8 mouse cellular contexts compared by ENCODE assay signal in the genomic region with DNA sequence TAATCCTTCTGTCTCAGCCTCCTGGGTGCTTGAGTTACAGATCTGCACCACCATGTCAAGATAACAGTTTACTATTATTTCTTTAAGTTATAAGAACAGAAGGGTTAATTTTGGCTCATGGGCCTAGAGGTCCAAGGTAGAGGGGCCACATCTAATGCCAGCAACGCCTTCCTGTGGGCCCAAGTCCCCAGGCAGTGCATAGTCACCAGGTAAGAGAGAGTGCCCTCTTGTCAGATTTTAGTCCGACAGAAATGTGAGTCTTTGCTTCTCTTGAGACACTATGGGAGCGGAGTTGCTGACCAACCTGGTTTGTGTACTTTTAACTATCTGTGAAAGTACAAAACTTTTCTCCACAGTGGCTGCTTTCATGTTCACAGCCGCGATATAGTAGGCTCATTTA. TPM values are rescaled to one million over a fixed set of nuclear protein-coding genes. Genes with fewer than 3 reads are reported as not detected.
DNase-seq lines count a peak whose midpoint lies in the region; ATAC-seq and TF ChIP-seq lines count a peak whose summit lies in the region.

No protein-coding gene starts in this region.

- WGBS in heart, embryonic 12.5 days = 34% methylated on average over 5 of the region's 5 CpGs
- WGBS in heart, embryonic 16.5 days = 31% methylated on average over 5 of the region's 5 CpGs
- WGBS in liver, embryonic 15.5 days (ENCODE audit: insufficient replicate concordance) = 33% methylated on average over 5 of the region's 5 CpGs

- peak overlapping the region; percentile 91 for H3K4me2 ChIP-seq in heart, embryonic 12.5 days
- H3K4me2 ChIP-seq in heart, embryonic 16.5 days (ENCODE audit: low read depth, low read length) = peak overlapping the region; percentile 73
- peak overlapping the region; percentile 71 for H3K4me2 ChIP-seq in liver, embryonic 15.5 days

- H3K9me3 ChIP-seq in heart, embryonic 12.5 days (replicated peaks) = 0 out of 2 replicates have a peak, but pooled peaks cover 4% of the 10 kb centered on the region
- no peaks in the 10 kb centered on the region for H3K9me3 ChIP-seq in MEL (replicated peaks; ENCODE audit: insufficient read depth, low read length)
- no peaks in the 10 kb centered on the region; the same call in 1 of the 2 replicates for H3K9me3 ChIP-seq in heart, embryonic 16.5 days (replicated peaks; ENCODE audit: control insufficient read depth, low read length)
- no peaks in the 10 kb centered on the region for H3K9me3 ChIP-seq in liver, embryonic 15.5 days (replicated peaks)

- no peak for TF ChIP-seq EP300 in MEL (IDR thresholded peaks at IDR 0.05; ENCODE audit: low read depth in 1 of 2, low read length in 2 of 2)

- no peaks in the 10 kb centered on the region for H3K36me3 ChIP-seq in heart, embryonic 12.5 days
- H3K36me3 ChIP-seq in MEL (ENCODE audit: control insufficient read depth in 1 of 2, insufficient read depth in 2 of 2, low read length in 2 of 2) = peaks cover 0 to 24% of the 10 kb centered on the region in 2 experiments; a peak in 2 of 4 replicates
- no peaks in the 10 kb centered on the region for H3K36me3 ChIP-seq in heart, embryonic 16.5 days (ENCODE audit: control insufficient read depth, insufficient read depth)
- peaks cover 13% of the 10 kb centered on the region for H3K36me3 ChIP-seq in liver, embryonic 15.5 days (replicated peaks)

- intact Hi-C loops in heart, postnatal 36 days (cut with DNase I) = loop anchor here (10.0 kb wide), 1 partner anchor 1320 kb away; no protein-coding TSS in a partner anchor

- no peaks in the 10 kb centered on the region; the same call in 1 of the 2 replicates for H3K79me2 ChIP-seq in MEL (ENCODE audit: control insufficient read depth, insufficient read depth, low read length, poor library complexity)

- H3K4me3 ChIP-seq in heart, embryonic 12.5 days = peak overlapping the region; percentile 77
- peak overlapping the region; percentile 38 to 61; a peak in 3 of 4 replicates for H3K4me3 ChIP-seq in MEL (ENCODE audit: control insufficient read depth in 1 of 2, insufficient read depth in 1 of 2, low read depth in 2 of 2, low read length in 2 of 2)
- peak overlapping the region; percentile 75 for H3K4me3 ChIP-seq in heart, embryonic 16.5 days (ENCODE audit: low read length)
- peak overlapping the region; percentile 98 for H3K4me3 ChIP-seq in liver, embryonic 15.5 days (replicated peaks)

- H3K27ac ChIP-seq in heart, embryonic 12.5 days (ENCODE audit: poor library complexity, severe bottlenecking) = peak overlapping the region; percentile 26; the same call in 1 of the 2 replicates
- no peak overlapping the region for H3K27ac ChIP-seq in MEL (ENCODE audit: control insufficient read depth, low read depth, low read length)
- peak overlapping the region; percentile 7; the same call in 1 of the 2 replicates for H3K27ac ChIP-seq in heart, embryonic 16.5 days (ENCODE audit: low read length)
- peak overlapping the region; percentile 68 for H3K27ac ChIP-seq in liver, embryonic 15.5 days (replicated peaks)

- H3K9ac ChIP-seq in heart, embryonic 12.5 days = 0 out of 2 replicates have a peak overlapping the region, but pooled peaks have one; percentile 20
- no peak overlapping the region for H3K9ac ChIP-seq in MEL (ENCODE audit: control insufficient read depth, low read depth, low read length, poor library complexity, severe bottlenecking)
- no peak overlapping the region for H3K9ac ChIP-seq in heart, embryonic 16.5 days (ENCODE audit: low read length)
- H3K9ac ChIP-seq in liver, embryonic 15.5 days = peak overlapping the region; percentile 20; the same call in 1 of the 2 replicates

- H3K4me1 ChIP-seq in heart, embryonic 12.5 days (replicated peaks) = peaks cover 38% of the 10 kb centered on the region
- H3K4me1 ChIP-seq in MEL (ENCODE audit: control insufficient read depth in 1 of 2, insufficient read depth in 2 of 2, low read length in 2 of 2) = peaks cover 10 to 30% of the 10 kb centered on the region in 2 experiments
- peaks cover 11% of the 10 kb centered on the region for H3K4me1 ChIP-seq in heart, embryonic 16.5 days (ENCODE audit: control insufficient read depth, insufficient read depth, low read length)
- peaks cover 39% of the 10 kb centered on the region for H3K4me1 ChIP-seq in liver, embryonic 15.5 days (replicated peaks)

- TF ChIP-seq RAD21 in MEL (IDR thresholded peaks at IDR 0.05; ENCODE audit: low read depth, low read length) = no peak

- no peak for ATAC-seq in heart, embryonic 12.5 days (ENCODE audit: insufficient number of reproducible peaks, low FRiP score)
- ATAC-seq in heart, embryonic 16.5 days (replicated peaks; ENCODE audit: extremely low read depth, insufficient read depth, low FRiP score) = no peak
- no peak for ATAC-seq in liver, embryonic 15.5 days (ENCODE audit: insufficient read depth)

- no peak for TF ChIP-seq POLR2A in MEL (IDR thresholded peaks at IDR 0.05; ENCODE audit: control insufficient read depth in 1 of 2, insufficient read depth in 1 of 2, low read depth in 1 of 2, low read length in 2 of 2, poor library complexity in 1 of 2)

- H3K27me3 ChIP-seq in heart, embryonic 12.5 days (replicated peaks) = no peaks in the 10 kb centered on the region
- H3K27me3 ChIP-seq in MEL (ENCODE audit: control insufficient read depth in 1 of 2, insufficient read depth in 2 of 2, low read length in 2 of 2) = no peaks in the 10 kb centered on the region
- H3K27me3 ChIP-seq in heart, embryonic 16.5 days (ENCODE audit: control insufficient read depth, insufficient read depth, low read length) = no peaks in the 10 kb centered on the region
- peaks cover 19% of the 10 kb centered on the region for H3K27me3 ChIP-seq in liver, embryonic 15.5 days

- no peak for TF ChIP-seq CTCF in MEL (IDR thresholded peaks at IDR 0.05 in 2 of 3, conservative IDR thresholded peaks at IDR 0.05 in 1 of 3; ENCODE audit: control insufficient read depth in 1 of 3, insufficient read depth in 1 of 3, low read depth in 2 of 3, low read length in 3 of 3, poor library complexity in 1 of 3, severe bottlenecking in 1 of 3)

- DNase-seq in heart, postnatal 36 days = no peak
- no peak for DNase-seq in MEL (ENCODE audit: low read depth, low spot score)
- no peak for DNase-seq in adrenal gland, adult 2 months
- no peak for DNase-seq in right cerebral cortex, postnatal 14 days
- no peak for DNase-seq in yolk sac, embryonic 10.5 days (ENCODE audit: low spot score)

TF ChIP-seq in MEL, 35 proteins besides CTCF, POLR2A, EP300 and RAD21:
- TF ChIP-seq JUND (IDR thresholded peaks at IDR 0.05; ENCODE audit: low read depth, low read length) (no peak), SIN3A (IDR thresholded peaks at IDR 0.05; ENCODE audit: low read length) (0 out of 2 replicates have a peak, but pooled peaks have one; percentile 6)
TF ChIP-seq in MEL: peak in this region for 1.

RNA-seq across cellular contexts. Expression of gene Fam210b, which starts 0.7 kb away (rescaled TPM):
- 24.3 and 24.5 TPM in 2 replicates for polyA plus RNA-seq in heart, embryonic 12.5 days (2016; fragmentation: Nextera tagmentation; extraction: Ambion mirVana)
- 1 to 10 TPM; 6.8 to 7.1 TPM for total RNA-seq in heart, postnatal 36 days (2021)
- total RNA-seq in MEL (2012; rRNA removed) = 2.7 and 3.5 TPM in 2 replicates
- 10 to 100 TPM in 1 of 2 experiments, not detected in 1; 11.4 TPM for polyA plus RNA-seq in MEL (2012; ENCODE audit: insufficient read depth in 1 of 2, insufficient read length in 2 of 2, low read depth in 1 of 2, low replicate concordance in 2 of 2, missing spikeins in 1 of 2)
- 13.3 and 15.0 TPM in 2 replicates for polyA plus RNA-seq in heart, embryonic 16.5 days (2015; fragmentation: Nextera tagmentation; extraction: Ambion mirVana)
- 136 and 142 TPM in 2 replicates for polyA plus RNA-seq in liver, embryonic 15.5 days (2015; fragmentation: Nextera tagmentation; extraction: Ambion mirVana)
- total RNA-seq in adrenal gland, adult 2 months (2021) = 10 to 100 TPM; 28.2 to 32.2 TPM
- polyA plus RNA-seq in adrenal gland, adult 2 months (2012; rRNA removed) = 47.1 and 48.5 TPM in 2 replicates

RNA-seq across cellular contexts. Expression of gene Aurka, which starts 25.7 kb away (rescaled TPM):
- polyA plus RNA-seq in heart, embryonic 12.5 days (2016; fragmentation: Nextera tagmentation; extraction: Ambion mirVana) = 102 and 106 TPM in 2 replicates
- total RNA-seq in heart, postnatal 36 days (2021) = 1 to 10 TPM in 1 of 2 experiments, under 1 TPM in 1; 0.95 to 1.1 TPM
- 110 and 127 TPM in 2 replicates for total RNA-seq in MEL (2012; rRNA removed)
- 100 to 1,000 TPM; 150 to 236 TPM for polyA plus RNA-seq in MEL (2012; ENCODE audit: insufficient read depth in 1 of 2, insufficient read length in 2 of 2, low read depth in 1 of 2, low replicate concordance in 2 of 2, missing spikeins in 1 of 2)
- polyA plus RNA-seq in heart, embryonic 16.5 days (2015; fragmentation: Nextera tagmentation; extraction: Ambion mirVana) = 88.1 and 92.4 TPM in 2 replicates
- 129 and 132 TPM in 2 replicates for polyA plus RNA-seq in liver, embryonic 15.5 days (2015; fragmentation: Nextera tagmentation; extraction: Ambion mirVana)
- 1 to 10 TPM; 1.8 to 2.7 TPM for total RNA-seq in adrenal gland, adult 2 months (2021)
- 1.3 and 2.0 TPM in 2 replicates for polyA plus RNA-seq in adrenal gland, adult 2 months (2012; rRNA removed)

RNA-seq across cellular contexts. Expression of gene Cstf1, which starts 25.8 kb away (rescaled TPM):
- polyA plus RNA-seq in heart, embryonic 12.5 days (2016; fragmentation: Nextera tagmentation; extraction: Ambion mirVana) = 34.6 and 35.2 TPM in 2 replicates
- total RNA-seq in heart, postnatal 36 days (2021) = 10 to 100 TPM; 18.2 to 19.6 TPM
- 63.3 and 77.4 TPM in 2 replicates for total RNA-seq in MEL (2012; rRNA removed)
- polyA plus RNA-seq in MEL (2012; ENCODE audit: insufficient read depth in 1 of 2, insufficient read length in 2 of 2, low read depth in 1 of 2, low replicate concordance in 2 of 2, missing spikeins in 1 of 2) = 100 to 1,000 TPM in 1 of 2 experiments, 10 to 100 TPM in 1; 66.9 to 105 TPM
- 24.5 and 32.2 TPM in 2 replicates for polyA plus RNA-seq in heart, embryonic 16.5 days (2015; fragmentation: Nextera tagmentation; extraction: Ambion mirVana)
- 20.7 and 20.8 TPM in 2 replicates for polyA plus RNA-seq in liver, embryonic 15.5 days (2015; fragmentation: Nextera tagmentation; extraction: Ambion mirVana)
- 10 to 100 TPM; 30.1 to 33.4 TPM for total RNA-seq in adrenal gland, adult 2 months (2021)
- 30.7 and 31.5 TPM in 2 replicates for polyA plus RNA-seq in adrenal gland, adult 2 months (2012; rRNA removed)

RNA-seq across cellular contexts. Expression of gene Cass4, which starts 48.9 kb away (rescaled TPM):
- polyA plus RNA-seq in heart, embryonic 12.5 days (2016; fragmentation: Nextera tagmentation; extraction: Ambion mirVana) = 0.28 and 0.36 TPM in 2 replicates
- under 1 TPM; 0.36 to 0.46 TPM for total RNA-seq in heart, postnatal 36 days (2021)
- 0.35 and 0.49 TPM in 2 replicates for total RNA-seq in MEL (2012; rRNA removed)
- polyA plus RNA-seq in MEL (2012; ENCODE audit: insufficient read depth in 1 of 2, insufficient read length in 2 of 2, low read depth in 1 of 2, low replicate concordance in 2 of 2, missing spikeins in 1 of 2) = 1 to 10 TPM in 1 of 2 experiments, not detected in 1; 5.5 TPM
- polyA plus RNA-seq in heart, embryonic 16.5 days (2015; fragmentation: Nextera tagmentation; extraction: Ambion mirVana) = 1.0 TPM in 2 replicates
- 0.61 and 0.63 TPM in 2 replicates for polyA plus RNA-seq in liver, embryonic 15.5 days (2015; fragmentation: Nextera tagmentation; extraction: Ambion mirVana)
- under 1 TPM in 1 of 2 experiments, not detected in 1; 0.28 TPM for total RNA-seq in adrenal gland, adult 2 months (2021)
- 0.17 and 0.22 TPM in 2 replicates for polyA plus RNA-seq in adrenal gland, adult 2 months (2012; rRNA removed)

Comparison
In these comparisons a context has a peak if more than half of its experiments do, and no peak if none do; other contexts are left out.
1. H3K9ac ChIP-seq: peak in heart, embryonic 12.5 days (single experiment) and liver, embryonic 15.5 days (single experiment); none in MEL (single experiment) and heart, embryonic 16.5 days (single experiment).
2. RNA of gene Aurka, which starts 25.7 kb away (polyA plus RNA-seq): 150 to 236 TPM in MEL, 129 to 132 TPM in liver, embryonic 15.5 days, 102 to 106 TPM in heart, embryonic 12.5 days and 88.1 to 92.4 TPM in heart, embryonic 16.5 days; 1.3 to 2.0 TPM in adrenal gland, adult 2 months; every median in the first group is over 10 times any median in the second.
3. Peak in every context shown above with its lines, with median percentiles within 50 percentile points of each other: H3K4me2 ChIP-seq and H3K4me3 ChIP-seq.